Mouse (Mus musculus): ENCODE measurements around the gene Cse1l. TPM values are rescaled to one million over a fixed set of nuclear protein-coding genes. Genes with fewer than 3 reads are reported as not detected.

The Cse1l gene
- 41.1 and 43.9 TPM in 2 replicates for polyA plus RNA-seq (2015; fragmentation: Nextera tagmentation; extraction: Ambion mirVana)

DNA sequence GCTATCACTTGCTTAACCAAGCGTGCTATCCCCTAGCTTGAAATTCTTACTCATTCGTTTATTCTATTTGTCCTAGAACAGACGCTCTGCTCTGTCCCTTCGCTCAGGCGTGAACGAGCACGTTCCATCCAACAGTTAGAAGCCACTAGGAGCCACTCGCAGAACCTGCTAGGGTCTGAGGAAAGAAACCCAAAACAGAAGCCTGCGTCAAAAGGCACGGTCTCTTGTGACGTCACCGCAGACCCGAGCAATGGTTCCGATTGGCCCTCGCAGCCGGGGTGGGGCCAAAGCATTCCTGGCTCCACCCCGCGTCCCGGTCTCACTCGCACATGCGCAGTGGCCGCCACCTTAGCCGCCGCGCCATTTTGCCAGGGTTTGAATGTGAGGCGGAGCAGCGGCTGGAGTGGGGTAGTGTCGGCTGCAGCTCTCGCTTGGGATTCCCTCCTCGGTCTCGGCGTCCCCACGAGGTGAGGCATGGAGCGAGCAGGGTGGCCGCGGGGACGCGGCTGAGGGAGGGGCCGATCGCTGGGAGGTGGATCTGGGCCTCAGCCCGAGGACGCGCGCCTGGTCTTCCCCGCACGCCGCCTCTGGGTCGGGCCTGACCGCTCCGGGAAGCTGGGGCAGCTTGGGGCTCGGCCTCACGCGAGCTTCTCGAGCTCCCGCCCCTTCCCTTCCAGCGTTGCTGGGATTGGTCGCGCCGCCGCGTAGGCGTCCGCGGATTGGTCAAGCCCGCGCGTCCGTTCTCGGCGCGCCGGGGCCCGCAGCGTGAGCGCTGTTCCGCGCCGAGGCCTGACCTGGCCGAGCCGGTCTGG is at the start of gene Cse1l:
Gene Cse1l (plus strand): TSS at position 330 of the 812 bp plus-strand sequence.

Other genes starting within 250 kb of the Cse1l start
- 21.0 and 21.3 TPM in 2 replicates for gene Prex1, start 192.2 kb upstream of the Cse1l start, polyA plus RNA-seq (2015; fragmentation: Nextera tagmentation; extraction: Ambion mirVana)
- gene Trp53rkb, start 113.5 kb upstream of the Cse1l start, polyA plus RNA-seq (2015; fragmentation: Nextera tagmentation; extraction: Ambion mirVana): 4.9 and 5.8 TPM in 2 replicates
- gene Arfgef2, start 100.5 kb upstream of the Cse1l start, polyA plus RNA-seq (2015; fragmentation: Nextera tagmentation; extraction: Ambion mirVana): 3.5 and 3.9 TPM in 2 replicates
- 23.0 and 26.7 TPM in 2 replicates for gene Stau1, start 90.3 kb downstream of the Cse1l start, polyA plus RNA-seq (2015; fragmentation: Nextera tagmentation; extraction: Ambion mirVana)
- gene Ddx27, start 109.2 kb downstream of the Cse1l start, polyA plus RNA-seq (2015; fragmentation: Nextera tagmentation; extraction: Ambion mirVana): 46.5 and 52.4 TPM in 2 replicates
- gene Znfx1, start 157.0 kb downstream of the Cse1l start, polyA plus RNA-seq (2015; fragmentation: Nextera tagmentation; extraction: Ambion mirVana): 8.8 and 10.1 TPM in 2 replicates

All from spleen, postnatal 0 days (tissue).